Comparison of ENCODE assay signal across 9 mouse cellular contexts in the genomic region with DNA sequence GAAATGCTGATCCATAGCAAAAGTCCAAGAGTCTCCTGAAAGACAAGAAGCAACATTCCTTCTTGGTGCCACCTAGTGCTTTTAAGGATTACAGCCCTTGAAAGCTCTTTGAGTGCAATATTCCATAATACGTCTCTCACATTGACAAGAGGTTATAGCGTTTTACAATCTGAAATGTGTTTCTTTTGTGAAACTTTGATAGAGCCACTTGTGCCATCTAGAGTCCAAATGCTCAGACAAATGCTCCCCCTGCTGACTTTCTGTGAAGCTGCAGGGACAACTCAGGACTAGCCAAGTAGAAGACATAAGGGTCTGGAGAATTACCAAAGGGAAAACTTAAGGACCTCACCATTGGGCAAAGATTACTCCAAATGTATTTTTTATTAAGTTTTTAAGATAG.
DNase-seq lines count a peak whose midpoint lies in the region; ATAC-seq and TF ChIP-seq lines count a peak whose summit lies in the region.
"Had no signal": no experiment of that assay in that cellular context is flagged by ENCODE, and none has a peak within 500 bp of the region (broad histone marks: within the 10 kb centered on the region; RNA-seq: fewer than 3 reads in every experiment).

No protein-coding gene starts in this region.

- no peak overlapping the region for H3K4me3 ChIP-seq in liver, embryonic 12.5 days
- no peak overlapping the region for H3K4me3 ChIP-seq in kidney, postnatal 0 days (replicated peaks; ENCODE audit: low read depth, low read length)
- no peak overlapping the region for H3K4me3 ChIP-seq in midbrain, embryonic 14.5 days (replicated peaks; ENCODE audit: low read depth, low read length)
- H3K4me3 ChIP-seq: limb, embryonic 13.5 days had no signal

- DNase-seq in cerebellum, postnatal 10 days: peak; percentile 60 to 64
- DNase-seq in liver: peak; percentile 4
- DNase-seq in adrenal gland, postnatal 36 days: peak; percentile 14 to 41
- DNase-seq in kidney, postnatal 0 days (ENCODE audit: low spot score): peak; percentile 67
- peak; percentile 72 for DNase-seq in midbrain, embryonic 14.5 days
- no peak for DNase-seq in spleen, adult 18-20 months

- H3K27me3 ChIP-seq in liver, embryonic 12.5 days (replicated peaks): no peaks in the 10 kb centered on the region
- no peaks in the 10 kb centered on the region for H3K27me3 ChIP-seq in kidney, postnatal 0 days (ENCODE audit: insufficient read depth, low read length)
- H3K27me3 ChIP-seq in midbrain, embryonic 14.5 days (ENCODE audit: control insufficient read depth, insufficient read depth, low read length): no peaks in the 10 kb centered on the region
- H3K27me3 ChIP-seq: limb, embryonic 13.5 days had no signal

- no peak overlapping the region for H3K9ac ChIP-seq in liver, embryonic 12.5 days
- H3K9ac ChIP-seq in kidney, postnatal 0 days (ENCODE audit: low read depth, low read length): no peak overlapping the region
- no peak overlapping the region for H3K9ac ChIP-seq in midbrain, embryonic 14.5 days (replicated peaks; ENCODE audit: low read length)
- H3K9ac ChIP-seq: limb, embryonic 13.5 days had no signal

- peak; percentile 74 for TF ChIP-seq CTCF in kidney, postnatal 0 days (IDR thresholded peaks at IDR 0.05; ENCODE audit: low read depth)

- no peak overlapping the region for H3K27ac ChIP-seq in liver, embryonic 12.5 days
- H3K27ac ChIP-seq in kidney, postnatal 0 days: no peak overlapping the region
- H3K27ac ChIP-seq in midbrain, embryonic 14.5 days (replicated peaks; ENCODE audit: low read depth, low read length): no peak overlapping the region
- H3K27ac ChIP-seq: limb, embryonic 13.5 days had no signal

- H3K36me3 ChIP-seq in liver, embryonic 12.5 days: no peaks in the 10 kb centered on the region
- no peaks in the 10 kb centered on the region for H3K36me3 ChIP-seq in kidney, postnatal 0 days (ENCODE audit: insufficient read depth, low read length)
- no peaks in the 10 kb centered on the region for H3K36me3 ChIP-seq in midbrain, embryonic 14.5 days (ENCODE audit: control insufficient read depth, insufficient read depth, low read length)
- H3K36me3 ChIP-seq: limb, embryonic 13.5 days had no signal

- H3K4me1 ChIP-seq in liver, embryonic 12.5 days: no peaks in the 10 kb centered on the region
- H3K4me1 ChIP-seq in kidney, postnatal 0 days (replicated peaks; ENCODE audit: insufficient read depth, low read length): no peaks in the 10 kb centered on the region
- H3K4me1 ChIP-seq in midbrain, embryonic 14.5 days (ENCODE audit: control insufficient read depth, insufficient read depth, low read length): no peaks in the 10 kb centered on the region
- H3K4me1 ChIP-seq: limb, embryonic 13.5 days had no signal

- WGBS in liver, embryonic 12.5 days (ENCODE audit: insufficient replicate concordance): 49% methylated on average over 2 of the region's 2 CpGs
- 31% methylated on average over 2 of the region's 2 CpGs for WGBS in kidney, postnatal 0 days
- 33% methylated on average over 2 of the region's 2 CpGs for WGBS in midbrain, embryonic 14.5 days

- no peak overlapping the region for H3K4me2 ChIP-seq in liver, embryonic 12.5 days
- no peak overlapping the region for H3K4me2 ChIP-seq in kidney, postnatal 0 days (ENCODE audit: low read length)
- H3K4me2 ChIP-seq in midbrain, embryonic 14.5 days (ENCODE audit: low read length): no peak overlapping the region
- H3K4me2 ChIP-seq: limb, embryonic 13.5 days had no signal

- H3K9me3 ChIP-seq in liver, embryonic 12.5 days (replicated peaks): no peaks in the 10 kb centered on the region
- no peaks in the 10 kb centered on the region for H3K9me3 ChIP-seq in kidney, postnatal 0 days (replicated peaks; ENCODE audit: low read length)
- H3K9me3 ChIP-seq in midbrain, embryonic 14.5 days (ENCODE audit: control insufficient read depth, low read length): no peaks in the 10 kb centered on the region
- H3K9me3 ChIP-seq: limb, embryonic 13.5 days had no signal

- no peak for ATAC-seq in cerebellum, adult (ENCODE audit: insufficient number of reproducible peaks, low FRiP score, low TSS enrichment)
- ATAC-seq in liver, embryonic 12.5 days: no peak
- ATAC-seq in kidney, postnatal 0 days (replicated peaks; ENCODE audit: low FRiP score, low read depth): no peak
- ATAC-seq in midbrain, embryonic 14.5 days (ENCODE audit: low FRiP score, low TSS enrichment): no peak

Comparison
In these comparisons a context has a peak if more than half of its experiments do, and no peak if none do; other contexts are left out.
1. DNase-seq: peak in cerebellum, postnatal 10 days (2 of 2), liver (single experiment), adrenal gland, postnatal 36 days (2 of 2), kidney, postnatal 0 days (single experiment) and midbrain, embryonic 14.5 days (single experiment); none in spleen, adult 18-20 months (0 of 2).